Mouse (Mus musculus) forebrain, embryonic 10.5 days (tissue): Measurements from ENCODE around the gene Kantr. TPM values are rescaled to one million over a fixed set of nuclear protein-coding genes. Genes with fewer than 3 reads are reported as not detected.

Experiments used
- polyA plus RNA-seq: library from polyadenylated mRNA; unstranded; fragments of >200 nt; fragmentation: Nextera tagmentation; extraction: Ambion mirVana; gene quantifications from 2 replicates; pipeline ENCODE4 v1.2.1, GENCODE M21; 2016

Kantr gene
- polyA plus RNA-seq, 1 experiment from 2014 or later, result 14.2 TPM

Other genes with a start within 250 kb of the Kantr start
- 1.3 and 1.4 TPM in 2 replicates for gene Iqsec2, start 183.2 kb downstream of the Kantr start, polyA plus RNA-seq
- gene Kdm5c, start 94.5 kb downstream of the Kantr start, polyA plus RNA-seq, result 66.7 and 69.3 TPM in 2 replicates
- 29.8 and 31.7 TPM in 2 replicates for gene Tspyl2, start 14.9 kb upstream of the Kantr start, polyA plus RNA-seq
- 4.2 and 4.6 TPM in 2 replicates for gene Gpr173, start 41.2 kb upstream of the Kantr start, polyA plus RNA-seq
- not detected in 2 replicates for gene Cldn34a, start 235.8 kb upstream of the Kantr start, polyA plus RNA-seq